Mouse (Mus musculus) embryonic fibroblast, embryonic 13.5 days (primary cell): Measurements from ENCODE around the gene Oard1.

Experiments
- CTCF ChIP-seq: IDR thresholded peaks from 2 replicates; pipeline ENCODE4 v1.5.1; 2011; ENCODE audit warnings: mild to moderate bottlenecking, control low read depth, low read length, moderate library complexity, borderline replicate concordance; ENCODE audit not compliant: insufficient read depth
- POLR2A ChIP-seq: IDR thresholded peaks from 2 replicates; pipeline ENCODE4 v1.6.1; 2011; ENCODE audit warnings: low read depth, mild to moderate bottlenecking, control low read depth, low read length, moderate library complexity

- no peak for TF ChIP-seq CTCF
- no peak for TF ChIP-seq POLR2A
Observed at GRCm38 (mm10) chr17:48417521-48417920, 7.7 kb downstream of the Oard1 start.
